Mouse (Mus musculus) midbrain, postnatal 0 days (tissue): ENCODE measurements around the gene Nr4a2. TPM values are rescaled to one million over a fixed set of nuclear protein-coding genes. Genes with fewer than 3 reads are reported as not detected.

ENCODE experiments used
- ATAC-seq: fragments of 200-750 bp; cut with Nextera tagmentation; 2 replicates; pipeline ENCODE4 v1.8.0; 2017; ENCODE audit warnings: moderate number of reproducible peaks, mild to moderate bottlenecking, moderate TSS enrichment, moderate library complexity; ENCODE audit not compliant: low FRiP score
- DNase-seq: peaks from one replicate; pipeline ENCODE4 v3.0.0-alpha.2; 2015; ENCODE audit warnings: low spot score
- H3K27ac ChIP-seq: fragments of 300-500 bp; sonication (generic); 2 replicates; pipeline ENCODE4 v1.5.1; 2014; ENCODE audit warnings: low read depth, mild to moderate bottlenecking, low read length, mixed read lengths
- H3K27me3 ChIP-seq: fragments of 300-500 bp; sonication (generic); 2 replicates; pipeline ENCODE4 v1.6.1; 2014; ENCODE audit warnings: low read length, control low read depth, mixed read lengths; ENCODE audit not compliant: insufficient read depth
- H3K36me3 ChIP-seq: fragments of 300-500 bp; sonication (generic); 2 replicates; pipeline ENCODE4 v1.6.1; 2014; ENCODE audit warnings: low read length, control low read depth, mixed read lengths; ENCODE audit not compliant: insufficient read depth
- H3K4me1 ChIP-seq: fragments of 300-500 bp; sonication (generic); 2 replicates; pipeline ENCODE4 v1.6.1; 2014; ENCODE audit warnings: mild to moderate bottlenecking, control low read depth, antibody characterized with exemption, low read length, mixed read lengths; ENCODE audit not compliant: insufficient read depth
- H3K4me2 ChIP-seq: fragments of 300-500 bp; sonication (generic); 2 replicates; pipeline ENCODE4 v1.6.1; 2014; ENCODE audit warnings: low read depth, mild to moderate bottlenecking, low read length, mixed read lengths; ENCODE audit not compliant: poor library complexity, severe bottlenecking
- H3K4me3 ChIP-seq: fragments of 300-500 bp; sonication (generic); 2 replicates; pipeline ENCODE4 v1.5.1; 2014; ENCODE audit warnings: low read depth, mild to moderate bottlenecking, low read length, moderate library complexity
- H3K9ac ChIP-seq: fragments of 300-500 bp; sonication (generic); replicated peaks from 2 replicates; pipeline ENCODE4 v1.6.1; 2014; ENCODE audit warnings: mild to moderate bottlenecking, low read length, moderate library complexity, mixed read lengths; ENCODE audit not compliant: poor library complexity, severe bottlenecking
- H3K9me3 ChIP-seq: fragments of 300-500 bp; sonication (generic); 2 replicates; pipeline ENCODE4 v1.6.1; 2016; ENCODE audit warnings: low read length, control low read depth
- CTCF ChIP-seq: IDR thresholded peaks from 2 replicates; pipeline ENCODE4 v1.5.1; 2016; ENCODE audit warnings: antibody characterized with exemption, mild to moderate bottlenecking
- WGBS: fragments of 180-500 bp; shearing (Covaris S2); extraction: QIAGEN DNeasy Blood & Tissue Kit; methylation state at CpG from one replicate; pipeline ENCODE4 v1.1.7; 2014; 5-methylcytosine and 5-hydroxymethylcytosine counted together
- polyA plus RNA-seq: library from polyadenylated mRNA; unstranded; fragments of >200 nt; fragmentation: Nextera tagmentation; extraction: Ambion mirVana; gene quantifications from 2 replicates; pipeline ENCODE4 v1.2.1, GENCODE M21; 2015
- total RNA-seq: library from RNA; depleted of rRNA; stranded (reverse); fragments of >200 nt; gene quantifications from 2 replicates; pipeline ENCODE4 v1.2.3, GENCODE M21; 2014

Gene Nr4a2
- total and polyA plus RNA-seq, 2 experiments from 2014 or later: 14.6 to 19.4 TPM

GRCm38 (mm10) chr2:57114211-57115151 lies 9.3 kb downstream of the Nr4a2 start:
- peak; percentile 66 for DNase-seq
- TF ChIP-seq CTCF: no peak
- H3K4me3 ChIP-seq: peak overlapping the region; percentile 64
- 0 out of 2 replicates have a peak, but pooled peaks cover 6% of the 10 kb centered on the region for H3K4me1 ChIP-seq
- H3K36me3 ChIP-seq: no peaks in the 10 kb centered on the region
- WGBS: under 1% methylated on average over 87 of the region's 88 CpGs
- H3K4me2 ChIP-seq: peak overlapping the region; percentile 98
- H3K9me3 ChIP-seq: no peaks in the 10 kb centered on the region
- H3K27ac ChIP-seq: no peak overlapping the region
- peak; percentile 70 for ATAC-seq
- H3K27me3 ChIP-seq: peaks cover 48% of the 10 kb centered on the region
- peak overlapping the region; percentile 48; the same call in 1 of the 2 replicates for H3K9ac ChIP-seq

GRCm38 (mm10) chr2:57113431-57113830 lies 10.4 kb downstream of the Nr4a2 start:
- H3K9me3 ChIP-seq: no peaks in the 10 kb centered on the region
- no peak for TF ChIP-seq CTCF
- no peak overlapping the region for H3K27ac ChIP-seq
- no peak for DNase-seq
- WGBS: 13% methylated on average over 5 of the region's 5 CpGs
- peak overlapping the region; percentile 64; the same call in 1 of the 2 replicates for H3K4me3 ChIP-seq
- ATAC-seq: no peak
- no peak overlapping the region for H3K9ac ChIP-seq
- 0 out of 2 replicates have a peak, but pooled peaks cover 6% of the 10 kb centered on the region for H3K4me1 ChIP-seq
- no peaks in the 10 kb centered on the region for H3K36me3 ChIP-seq
- peaks cover 58% of the 10 kb centered on the region for H3K27me3 ChIP-seq
- no peak overlapping the region for H3K4me2 ChIP-seq

- no peaks in the 10 kb centered on the region for H3K9me3 ChIP-seq
- H3K4me1 ChIP-seq: 0 out of 2 replicates have a peak, but pooled peaks cover 6% of the 10 kb centered on the region
- no peak for ATAC-seq
- H3K9ac ChIP-seq: no peak overlapping the region
- peaks cover 63% of the 10 kb centered on the region for H3K27me3 ChIP-seq
- H3K27ac ChIP-seq: no peak overlapping the region
- no peak for TF ChIP-seq CTCF
- H3K36me3 ChIP-seq: no peaks in the 10 kb centered on the region
- WGBS: 15% methylated on average over 6 of the region's 6 CpGs
- DNase-seq: no peak
- H3K4me3 ChIP-seq: no peak overlapping the region
- no peak overlapping the region for H3K4me2 ChIP-seq
Measured at GRCm38 (mm10) chr2:57112949-57113348, 10.9 kb downstream of the Nr4a2 start.

DNA sequence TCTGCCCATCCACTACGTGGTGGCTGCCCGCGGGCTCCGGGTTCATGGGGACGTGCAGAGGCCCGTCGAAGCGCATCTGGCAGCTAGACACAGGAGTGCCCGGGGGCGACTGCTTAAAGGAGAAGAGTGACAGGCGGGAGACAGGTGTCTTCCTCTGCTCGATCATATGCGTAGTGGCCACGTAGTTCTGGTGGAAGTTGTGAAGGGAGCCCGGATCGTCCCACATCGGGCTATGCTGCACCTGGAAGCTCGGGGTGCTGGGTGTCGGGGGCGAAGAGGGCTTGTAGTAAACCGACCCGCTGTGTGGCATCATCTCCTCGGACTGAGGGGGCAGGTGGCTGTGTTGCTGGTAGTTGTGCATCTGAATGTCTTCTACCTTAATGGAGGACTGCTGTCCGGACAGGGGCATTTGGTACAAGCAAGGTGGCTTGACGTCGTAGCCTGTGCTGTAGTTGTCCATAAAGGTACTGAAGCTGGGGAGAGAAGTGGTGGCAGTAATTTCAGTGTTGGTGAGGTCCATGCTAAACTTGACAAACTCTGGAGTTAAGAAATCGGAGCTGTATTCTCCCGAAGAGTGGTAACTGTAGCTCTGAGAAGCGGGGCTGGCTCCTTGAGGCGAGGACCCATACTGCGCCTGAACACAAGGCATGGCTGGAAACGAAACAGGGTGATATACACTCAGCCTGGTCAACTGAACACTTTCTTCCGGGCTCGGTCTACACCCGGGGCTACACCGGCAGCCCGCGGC lies 11.8 kb downstream of the Nr4a2 start:
- Histone ChIP-seq H3K4me2 (0 out of 2 replicates have a peak overlapping the region, but pooled peaks have one; percentile 12), H3K4me3 (peak overlapping the region; percentile 16; the same call in 1 of the 2 replicates), H3K36me3 (no peaks in the 10 kb centered on the region), H3K4me1 (0 out of 2 replicates have a peak, but pooled peaks cover 6% of the 10 kb centered on the region), H3K9ac (no peak overlapping the region), H3K9me3 (no peaks in the 10 kb centered on the region), H3K27ac (no peak overlapping the region), H3K27me3 (peaks cover 69% of the 10 kb centered on the region)
- 4% methylated on average over 38 of the region's 38 CpGs for WGBS
- DNase-seq (no peak), ATAC-seq (no peak)
- no peak for TF ChIP-seq CTCF

GRCm38 (mm10) chr2:57111011-57111790 lies 12.6 kb downstream of the Nr4a2 start:
- Histone ChIP-seq H3K4me3 (peak overlapping the region; percentile 16; the same call in 1 of the 2 replicates), H3K36me3 (no peaks in the 10 kb centered on the region), H3K4me2 (0 out of 2 replicates have a peak overlapping the region, but pooled peaks have one; percentile 12), H3K9me3 (no peaks in the 10 kb centered on the region), H3K27me3 (peaks cover 74% of the 10 kb centered on the region), H3K4me1 (0 out of 2 replicates have a peak, but pooled peaks cover 6% of the 10 kb centered on the region), H3K9ac (no peak overlapping the region), H3K27ac (no peak overlapping the region)
- TF ChIP-seq CTCF: no peak
- ATAC-seq (no peak), DNase-seq (no peak)
- WGBS: 4% methylated on average over 39 of the region's 39 CpGs
